Mouse (Mus musculus) thymus, postnatal 10 days (tissue): Measurements from ENCODE around the gene Ppp1cc.
"Not testable (repeated sequence)": the region's sequence is repeated elsewhere in the genome, so short reads cannot be mapped to it uniquely, and the experiment has no call there.

ENCODE experiments used
- DNase-seq, 2 experiments: peaks; one replicate each; pipeline ENCODE4 v3.0.0; 2021; ENCODE audit warnings: low spot score in 2 of 2

Ppp1cc gene

DNA sequence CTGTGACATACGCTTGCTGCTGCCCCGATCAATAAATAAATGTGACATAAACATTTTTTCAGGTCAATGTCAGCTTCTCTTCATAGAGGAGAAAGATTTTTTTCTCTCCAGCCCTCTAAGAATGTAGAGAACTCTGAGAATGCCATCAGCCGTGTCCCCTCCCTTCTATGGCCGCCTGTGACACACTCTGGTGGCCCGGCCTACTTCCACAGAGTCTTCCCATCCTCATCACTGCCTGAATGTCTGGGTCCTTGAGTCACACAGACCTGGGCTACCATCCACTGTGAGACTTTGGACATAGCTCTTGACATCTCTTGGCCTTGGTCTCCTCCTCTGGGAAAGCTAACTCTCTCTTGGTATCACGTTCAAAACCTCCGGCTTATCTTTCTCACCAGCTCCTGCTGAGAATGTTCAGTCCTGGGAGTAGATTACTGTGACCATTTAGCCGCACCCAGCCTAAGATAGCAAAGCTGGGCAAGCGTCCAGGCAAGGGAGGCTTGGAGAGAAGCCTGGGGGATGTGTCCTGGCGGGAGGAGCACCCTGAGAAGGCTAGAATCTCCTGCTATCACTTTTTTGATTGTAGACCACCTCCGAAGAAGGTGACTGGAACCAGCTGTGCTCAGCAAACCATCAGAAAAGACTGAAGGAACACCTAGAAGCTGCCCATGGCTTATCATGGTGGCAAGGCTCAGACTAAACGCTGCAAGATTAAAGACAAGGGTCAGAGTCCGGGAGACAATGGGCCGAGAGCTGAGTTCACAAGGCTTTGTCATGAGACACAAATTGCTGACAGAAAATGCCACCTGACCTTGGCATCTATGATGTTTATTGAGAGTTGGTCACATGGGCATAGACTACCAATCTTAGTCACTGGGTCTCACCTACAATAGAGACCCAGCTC lies 21.3 kb upstream of the Ppp1cc start:
- DNase-seq: no peak

DNA sequence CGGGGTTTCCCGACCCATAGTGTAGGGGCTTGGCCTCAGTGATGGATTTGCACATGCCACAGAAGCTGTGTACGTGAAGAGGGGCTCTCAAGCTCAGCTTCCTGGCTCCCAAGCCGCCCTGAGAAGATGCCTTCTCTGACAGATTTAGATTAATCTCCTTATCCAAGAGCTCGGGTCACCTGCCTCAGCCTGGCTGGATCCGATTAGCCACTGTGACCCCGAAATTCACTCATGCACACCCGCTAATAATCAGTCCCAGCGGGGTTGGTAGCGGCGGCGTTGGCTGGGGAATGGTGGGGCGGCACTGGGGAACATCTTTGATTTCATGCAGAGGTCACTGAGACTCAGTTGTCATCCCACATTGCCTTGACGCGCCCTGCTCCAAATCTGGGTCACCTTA lies 19.2 kb upstream of the Ppp1cc start:
- DNase-seq: no peak

DNA sequence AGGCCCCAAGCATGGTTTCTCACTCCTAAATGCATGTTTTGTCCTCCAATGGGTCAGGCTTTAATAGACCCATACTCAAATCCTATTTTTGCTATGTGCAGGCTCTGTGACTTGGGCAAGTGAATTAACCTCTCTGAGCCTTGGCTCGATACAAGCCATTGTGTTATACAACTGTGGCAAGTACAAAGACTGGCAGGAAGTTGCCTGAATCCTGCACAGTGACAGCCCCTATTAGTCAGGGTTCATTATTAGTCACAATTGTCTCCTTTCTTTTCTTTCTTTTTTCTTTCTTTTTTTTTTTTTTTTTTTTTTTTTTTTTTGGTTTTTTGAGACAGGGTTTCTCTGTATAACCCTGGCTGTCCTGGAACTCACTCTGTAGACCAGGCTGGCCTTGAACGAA lies 18.3 kb upstream of the Ppp1cc start:
- DNase-seq: not testable (repeated sequence)

DNA sequence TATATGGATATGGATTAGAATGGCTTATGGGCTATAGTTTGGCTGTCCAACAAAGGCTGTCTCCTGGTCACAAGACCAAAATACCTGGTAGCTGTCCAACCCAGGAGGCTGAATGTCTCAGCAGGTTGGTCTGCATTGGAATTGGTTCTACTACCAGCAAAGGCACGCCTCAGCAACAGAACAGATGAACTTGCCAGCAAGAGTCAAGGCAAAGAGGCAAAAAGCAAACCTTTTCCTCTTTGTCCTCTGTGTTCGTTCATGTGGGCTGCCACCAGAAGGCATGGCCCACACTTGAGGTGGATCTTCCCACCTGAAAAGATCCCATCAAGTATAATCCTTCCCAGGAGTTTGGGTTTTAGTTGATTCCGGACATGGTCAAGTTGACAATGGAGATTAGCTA lies 17.4 kb upstream of the Ppp1cc start, which contains the start of gene Ccdc63:
Ccdc63 (minus strand) TSS at position 101 of the 400 bp plus-strand sequence.
- DNase-seq: no peak

DNA sequence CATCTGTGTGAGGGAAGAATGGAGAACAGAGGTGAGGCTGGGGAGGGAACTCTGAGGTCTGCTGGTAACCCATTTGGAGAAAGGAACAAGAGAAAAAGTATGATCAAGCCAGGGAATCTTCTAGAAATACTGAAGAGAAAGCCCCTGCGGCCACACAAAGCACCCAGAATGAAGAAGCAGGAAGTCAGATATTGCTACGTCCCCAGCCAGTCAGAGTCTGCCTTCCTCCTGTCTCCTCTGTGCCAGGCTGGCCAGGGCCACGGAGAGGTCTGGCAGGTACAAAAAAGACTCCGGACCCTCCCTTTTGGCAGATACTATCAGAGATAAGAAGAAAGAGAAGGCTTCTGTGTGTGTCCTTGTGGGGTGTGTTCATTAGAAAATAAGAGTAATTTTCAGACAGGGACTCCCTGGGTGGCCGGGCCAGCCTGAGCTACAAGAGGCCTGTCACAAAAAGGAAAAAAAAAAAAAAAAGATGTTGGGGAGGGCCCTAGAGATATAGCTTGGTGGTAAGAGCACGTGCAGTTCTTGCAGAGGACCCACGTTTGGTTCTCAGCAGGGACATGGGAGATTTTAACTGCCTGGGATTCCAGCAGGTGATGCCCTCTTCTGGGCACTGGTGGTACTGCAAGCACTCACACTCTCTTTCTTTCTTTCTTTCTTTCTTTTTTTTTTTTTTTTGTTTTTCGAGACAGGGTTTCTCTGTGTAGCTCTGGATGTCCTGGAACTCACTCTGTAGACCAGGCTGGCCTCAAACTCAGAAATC lies 15.7 kb upstream of the Ppp1cc start:
- DNase-seq: peak; percentile 44 to 74

DNA sequence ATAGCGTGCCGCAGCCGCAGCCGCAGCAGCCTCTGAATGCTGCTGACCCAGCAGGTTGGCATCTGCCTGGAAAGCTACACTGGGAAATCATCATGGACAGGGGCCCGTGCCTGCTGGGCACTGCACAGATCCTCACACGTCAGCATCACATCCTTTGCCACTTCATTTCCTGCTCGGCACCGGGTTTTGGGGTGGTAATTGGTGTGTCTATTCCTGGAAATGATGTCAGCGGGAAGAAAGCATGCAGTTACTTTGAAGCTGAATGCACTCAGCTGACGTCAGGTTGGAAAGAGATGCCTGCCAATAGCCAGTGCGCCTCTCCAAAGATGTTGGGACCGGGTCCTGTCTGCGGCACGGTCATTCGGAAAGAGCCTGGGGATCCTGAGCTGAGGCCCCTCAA lies 14.5 kb upstream of the Ppp1cc start:
- DNase-seq: no peak

DNA sequence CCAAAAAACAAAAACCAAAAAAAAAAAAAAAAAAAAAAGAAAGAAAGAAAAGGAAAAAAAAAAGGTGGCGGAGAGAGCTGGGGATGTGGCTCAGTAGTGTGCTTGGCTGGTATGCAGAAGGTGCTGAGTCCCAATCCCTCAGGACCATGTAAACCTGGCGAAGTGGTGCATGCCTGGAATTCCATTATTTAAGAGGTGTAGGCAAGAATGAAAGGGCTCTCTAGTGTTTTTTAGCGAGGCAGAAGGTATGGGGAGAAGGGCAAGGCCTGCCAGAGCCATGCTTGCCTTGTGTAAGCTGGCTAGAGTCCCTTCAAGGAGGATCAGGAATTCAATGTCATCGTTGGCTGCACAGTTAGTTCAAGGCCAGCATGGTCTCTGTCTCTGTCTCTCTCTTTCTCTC lies 13.3 kb upstream of the Ppp1cc start:
- no peak for DNase-seq

DNA sequence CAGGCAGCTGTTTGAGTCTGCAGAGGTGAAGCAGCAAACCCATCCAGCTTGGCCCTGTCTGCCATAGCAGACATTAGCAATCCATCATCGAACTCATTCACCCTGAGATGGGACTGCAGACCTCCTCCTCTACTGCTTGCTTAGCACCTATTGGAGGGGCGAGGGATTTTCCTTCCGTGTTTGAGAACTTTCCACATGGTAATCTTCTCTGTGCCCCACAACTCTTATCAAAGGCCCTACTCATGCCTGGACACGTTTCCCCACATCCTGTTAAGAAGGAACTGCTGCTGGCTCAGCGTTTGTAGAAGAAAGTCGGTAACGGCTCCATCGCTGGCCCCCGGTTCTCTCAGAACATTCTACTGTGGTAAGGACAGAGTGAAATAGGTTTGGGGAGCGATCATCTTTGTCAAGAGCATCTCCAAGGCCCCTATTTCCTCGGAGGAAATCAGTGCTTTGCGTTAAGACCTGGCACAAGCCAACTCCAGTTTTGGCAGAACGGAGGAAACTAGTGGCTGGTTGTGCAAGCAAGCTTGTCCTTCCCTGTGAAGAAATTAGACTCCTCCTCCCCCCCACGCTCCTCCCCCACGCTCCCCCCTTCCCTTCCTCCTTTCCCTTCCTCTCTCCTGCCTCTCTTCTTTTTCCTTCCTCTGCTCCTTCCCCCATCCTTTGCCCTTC lies 12.6 kb upstream of the Ppp1cc start:
- peak; percentile 53 to 80 for DNase-seq

DNA sequence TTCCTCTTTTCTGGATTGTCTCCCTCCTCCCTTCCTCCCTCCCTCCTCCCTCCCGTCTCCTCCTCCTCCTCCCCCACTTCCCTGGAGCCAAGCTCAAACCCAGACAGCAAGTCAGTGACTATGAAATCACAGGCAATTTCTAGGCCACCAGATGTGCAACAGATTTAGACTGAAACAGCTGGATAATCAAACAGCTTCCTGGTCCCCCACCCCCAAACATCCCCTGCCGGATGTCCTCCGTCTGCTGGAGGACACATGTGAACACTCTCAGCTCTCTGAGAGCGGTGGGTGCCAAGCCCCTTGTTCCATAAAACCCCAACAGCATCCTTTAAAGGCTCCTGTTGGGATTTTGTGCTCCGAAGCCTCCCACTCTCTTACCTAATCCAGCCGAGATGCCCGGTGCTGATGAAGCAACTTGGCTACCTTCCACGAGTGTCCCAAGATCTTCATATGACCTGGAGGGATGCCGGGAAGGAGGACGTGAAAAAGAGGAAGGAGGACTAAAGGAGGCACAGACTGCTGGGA lies 12.0 kb upstream of the Ppp1cc start:
- DNase-seq: peak; percentile 35 to 37

DNA sequence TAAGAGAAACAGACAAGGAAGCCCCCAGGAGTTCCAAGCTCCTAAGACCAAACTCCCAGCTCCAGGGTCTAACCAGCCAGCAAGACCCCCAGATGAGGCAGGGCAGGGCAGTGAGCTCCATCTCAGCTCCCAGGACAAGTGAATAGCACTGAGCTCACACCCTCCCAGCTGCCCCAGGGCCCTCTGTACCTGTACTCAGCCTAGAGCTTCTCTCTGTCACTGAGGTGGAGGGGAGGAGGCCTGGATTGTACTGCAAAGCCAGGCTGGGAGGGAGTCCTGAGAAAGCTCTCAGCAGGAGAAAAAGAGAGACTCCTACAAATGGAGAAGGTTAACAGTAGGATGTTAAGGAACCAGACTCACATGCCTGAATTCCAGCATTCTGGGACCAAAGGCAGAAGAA lies 11.5 kb upstream of the Ppp1cc start:
- DNase-seq: no peak

DNA sequence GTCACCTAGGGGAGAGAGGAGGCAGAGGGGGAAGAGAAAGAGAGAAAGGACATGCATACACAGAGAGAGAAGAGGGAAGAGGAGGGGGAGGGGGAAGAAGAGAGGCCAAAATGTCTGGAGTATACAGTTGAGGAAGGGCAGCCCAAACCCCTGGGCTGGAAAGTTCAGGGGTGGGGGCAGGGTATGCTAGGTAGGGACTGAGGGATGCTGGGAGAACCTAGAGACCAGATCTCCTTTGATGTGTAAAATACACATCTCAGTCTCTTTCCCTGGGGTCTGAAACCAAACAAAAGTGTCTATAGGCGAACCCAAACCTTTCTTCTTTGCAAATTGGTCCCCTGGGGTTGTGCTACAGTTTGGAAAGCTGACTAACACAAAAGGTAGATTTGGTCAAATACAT lies 10.0 kb upstream of the Ppp1cc start:
- no peak for DNase-seq

DNA sequence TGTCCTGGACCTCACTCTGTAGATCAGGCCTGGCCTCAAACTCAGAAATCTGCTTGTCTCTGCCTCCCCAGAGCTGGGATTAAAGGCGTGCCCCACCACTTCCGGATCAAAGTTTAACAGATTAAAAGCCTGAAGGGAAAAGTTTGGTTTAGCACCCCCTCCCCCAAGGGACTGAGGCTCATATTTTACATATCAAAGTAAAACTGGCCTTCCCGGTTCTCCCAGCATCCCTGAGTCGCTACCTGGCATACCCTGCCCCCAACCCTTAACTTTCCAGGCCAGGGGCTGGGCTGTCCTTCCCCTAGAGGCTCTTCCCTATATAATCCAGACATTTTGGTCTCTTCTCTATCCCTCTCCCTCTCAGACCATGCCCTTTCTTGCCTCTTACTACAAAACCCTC lies 8.8 kb upstream of the Ppp1cc start:
- no peak for DNase-seq

DNA sequence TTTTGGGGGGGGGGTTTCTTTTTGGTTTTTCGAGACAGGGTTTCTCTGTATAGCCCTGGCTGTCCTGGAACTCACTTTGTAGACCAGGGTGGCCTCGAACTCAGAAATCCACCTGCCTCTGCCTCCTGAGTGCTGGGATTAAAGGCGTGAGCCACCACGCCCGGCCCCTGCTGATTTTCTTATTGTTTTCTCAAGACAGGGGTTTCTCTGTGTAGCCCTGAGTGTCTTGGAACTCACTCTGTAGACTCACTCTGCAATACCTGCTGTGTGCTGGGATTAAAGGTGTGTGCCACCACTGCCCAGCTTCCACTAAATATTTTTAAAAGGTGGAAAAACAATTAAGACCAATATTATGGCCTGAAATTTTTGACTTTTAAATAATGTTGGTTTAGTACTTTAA lies 5.6 kb upstream of the Ppp1cc start:
- not testable (repeated sequence) for DNase-seq

DNA sequence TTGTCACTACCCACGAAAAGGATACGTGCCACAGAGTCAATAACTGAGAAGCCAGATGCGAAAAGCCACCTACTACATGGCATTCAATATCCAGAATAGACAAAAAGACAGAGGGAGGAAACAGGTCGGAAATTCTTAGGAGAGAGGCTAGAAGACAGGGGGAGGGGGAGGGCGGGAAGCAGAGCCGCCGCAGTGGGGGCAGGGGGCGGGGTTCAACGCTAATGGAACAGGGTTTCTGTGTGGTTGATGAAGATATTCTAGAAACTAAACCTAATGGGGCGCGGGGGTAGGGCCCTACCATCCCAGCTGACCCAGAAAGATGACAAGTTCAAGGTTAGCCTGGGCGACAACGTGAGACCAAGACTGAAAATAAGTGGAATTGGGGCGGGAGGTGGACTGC lies 4.1 kb upstream of the Ppp1cc start:
- no peak for DNase-seq

DNA sequence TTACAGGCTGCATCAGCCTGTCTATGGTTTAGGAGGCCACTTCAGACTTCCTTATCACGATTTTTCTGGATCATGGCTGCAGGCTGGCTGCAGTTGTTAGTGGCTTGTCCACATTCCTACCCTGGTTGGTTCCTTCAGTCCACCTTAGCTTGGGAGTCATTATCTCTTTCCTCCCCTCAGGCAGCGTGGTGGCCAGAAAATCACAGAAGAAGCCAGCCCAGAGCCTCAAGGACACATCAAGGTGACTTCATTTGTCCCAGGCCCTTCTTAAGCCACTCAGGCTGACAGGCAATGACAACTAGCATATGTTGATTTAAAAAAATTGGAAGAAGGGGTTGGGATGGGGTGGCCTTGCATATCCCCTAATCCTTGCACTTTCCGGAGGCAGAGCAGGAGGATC lies 3.3 kb upstream of the Ppp1cc start:
- DNase-seq: no peak

DNA sequence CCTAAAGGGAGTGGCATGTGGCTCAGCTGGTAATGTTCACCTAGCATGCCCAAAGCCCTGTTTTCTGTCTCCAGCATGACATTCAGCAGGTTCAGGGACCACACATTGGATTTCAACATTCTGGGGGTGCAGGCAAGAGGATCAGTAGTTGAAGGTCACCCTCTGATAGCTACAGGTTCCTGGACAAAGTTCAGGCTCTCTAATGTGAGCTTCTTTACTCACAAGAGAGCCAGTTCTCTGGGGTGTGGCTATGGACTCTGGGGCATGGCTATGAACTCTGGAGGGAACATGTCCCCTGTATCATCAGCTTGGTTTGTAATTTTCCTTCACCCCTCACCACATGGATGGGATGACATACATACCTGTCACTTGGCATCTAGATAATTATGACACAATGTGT lies 2.5 kb upstream of the Ppp1cc start:
- DNase-seq: no peak

DNA sequence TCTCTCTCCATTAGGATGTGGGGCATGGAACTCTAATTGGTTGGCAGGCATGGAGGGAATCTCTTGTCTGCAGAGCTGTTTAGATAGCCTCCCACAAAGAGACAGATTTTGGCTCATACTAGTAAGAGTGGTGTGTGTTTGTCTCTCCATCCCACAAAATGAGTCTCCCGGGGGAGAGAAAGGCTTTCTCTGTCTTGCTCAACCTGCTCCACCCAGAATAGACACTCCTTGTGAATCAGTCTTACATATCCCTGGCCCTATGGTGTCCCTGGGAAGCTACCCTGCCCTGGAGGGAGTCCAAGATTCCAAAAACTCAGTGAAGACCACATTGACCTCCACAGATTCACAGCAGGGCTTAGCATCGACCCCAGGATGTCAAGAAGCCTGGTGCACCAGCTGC lies 1.6 kb upstream of the Ppp1cc start:
- no peak for DNase-seq

DNA sequence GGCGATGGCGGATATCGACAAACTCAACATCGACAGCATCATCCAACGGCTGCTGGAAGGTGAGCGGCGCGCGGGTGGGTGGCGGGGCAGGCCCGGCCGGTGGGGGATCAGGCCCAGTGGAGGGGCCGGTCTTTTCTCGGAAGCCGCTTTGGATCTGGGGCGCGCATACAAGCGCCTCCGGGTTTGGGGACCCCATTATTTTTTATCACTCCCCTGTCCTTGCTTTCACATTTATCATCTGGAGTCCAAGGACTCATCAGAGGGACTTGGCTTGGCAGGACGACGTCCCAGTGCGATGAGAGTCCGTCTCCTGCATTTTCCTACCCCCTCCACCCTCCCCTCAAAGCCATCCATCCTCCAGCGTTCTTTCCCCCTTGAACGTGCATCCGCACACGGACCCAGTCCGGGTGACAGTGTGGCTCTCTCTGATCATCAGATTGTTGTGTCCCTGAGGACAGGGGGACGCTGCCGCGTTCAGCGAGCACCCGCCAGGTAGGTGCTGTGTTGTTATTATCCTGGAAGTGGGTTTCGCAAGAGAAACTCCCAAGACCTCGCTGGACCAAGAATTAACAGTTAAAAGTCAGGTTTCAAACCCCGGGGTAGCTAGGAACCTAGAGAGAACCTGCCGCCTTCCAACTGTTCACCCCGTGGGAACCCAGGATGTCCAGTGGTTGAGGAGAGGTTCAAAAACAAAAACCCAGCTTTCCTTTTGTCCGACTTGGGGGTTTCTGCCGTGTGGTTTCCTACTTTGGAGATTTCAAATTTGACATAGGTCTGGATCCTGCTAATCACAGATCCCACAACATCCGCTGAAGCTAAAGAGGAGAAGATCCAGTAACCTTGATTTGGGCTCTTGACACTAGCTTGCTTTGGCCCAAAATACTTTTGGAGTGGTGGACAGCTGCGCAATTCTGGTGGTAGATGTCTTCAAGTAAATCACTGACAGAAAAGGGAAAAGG lies 758 bp downstream of the Ppp1cc start:
- DNase-seq: peak; percentile 31

DNA sequence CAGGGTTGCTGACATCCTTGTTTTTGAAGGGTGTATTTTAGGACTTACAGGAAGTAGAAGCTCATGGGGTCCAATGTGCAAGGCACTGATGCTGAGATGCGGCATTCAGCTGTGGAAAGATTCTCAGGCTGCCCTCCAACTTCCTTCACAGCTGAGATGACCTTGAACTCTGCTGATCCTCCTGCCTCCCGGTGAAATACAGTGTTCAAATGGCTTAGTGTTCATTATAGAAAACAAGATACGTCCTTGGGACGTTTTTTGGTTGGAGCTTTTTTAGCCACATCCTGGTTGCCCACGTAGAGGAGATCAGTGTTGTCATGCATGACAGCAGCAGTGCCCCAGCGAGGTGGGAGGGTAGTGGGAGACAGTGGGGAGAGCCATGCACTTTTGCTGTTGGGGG lies 5.1 kb downstream of the Ppp1cc start:
- DNase-seq: no peak

DNA sequence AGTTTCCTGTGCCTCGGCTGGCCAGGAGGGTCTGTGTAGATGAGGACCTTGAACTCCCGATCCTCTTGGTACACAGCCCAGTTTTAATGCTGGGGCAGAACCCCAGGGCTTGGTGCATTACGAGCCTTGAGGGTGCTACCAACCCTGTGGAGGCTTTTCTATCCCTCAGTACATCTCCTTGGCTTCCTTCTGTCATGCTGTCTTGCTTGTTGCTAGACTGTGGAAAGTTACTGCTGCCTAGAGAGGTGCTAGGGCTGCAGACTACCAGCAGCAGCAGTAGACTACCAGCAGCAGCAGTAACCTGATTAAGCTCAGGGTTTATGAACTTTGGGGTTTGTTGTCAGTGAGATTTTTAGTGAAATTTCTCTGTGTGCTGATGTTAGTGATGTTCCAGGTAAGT lies 5.9 kb downstream of the Ppp1cc start:
- no peak for DNase-seq
